Mouse (Mus musculus) embryonic fibroblast, embryonic 13.5 days (primary cell): Measurements from ENCODE around the gene Tmem63a.

Experiments used
- CTCF ChIP-seq: IDR thresholded peaks from 2 replicates; pipeline ENCODE4 v1.5.1; 2011; ENCODE audit warnings: mild to moderate bottlenecking, control low read depth, low read length, moderate library complexity, borderline replicate concordance; ENCODE audit not compliant: insufficient read depth
- POLR2A ChIP-seq: IDR thresholded peaks from 2 replicates; pipeline ENCODE4 v1.6.1; 2011; ENCODE audit warnings: low read depth, mild to moderate bottlenecking, control low read depth, low read length, moderate library complexity

DNA sequence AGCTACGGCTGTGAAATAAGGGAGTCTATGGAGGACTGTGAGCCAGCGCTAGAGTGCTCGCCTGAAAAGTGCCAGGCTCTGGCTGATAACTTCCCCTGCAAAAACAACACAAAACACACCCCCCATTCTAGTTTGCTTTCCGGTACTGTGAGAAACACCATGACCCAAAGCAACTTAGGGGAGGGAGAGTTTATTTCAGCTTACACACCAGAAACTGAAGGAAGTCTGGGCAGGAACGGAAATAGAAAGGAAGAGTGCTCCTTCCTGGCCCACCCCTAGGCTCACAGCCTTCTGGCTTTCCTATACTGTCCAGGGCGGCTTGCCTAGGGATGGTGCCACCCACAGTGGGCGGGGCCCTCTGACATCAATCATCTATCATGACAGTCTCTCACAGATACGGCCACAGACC, 14.8 kb downstream of the Tmem63a start:
- TF ChIP-seq CTCF = no peak
- TF ChIP-seq POLR2A = no peak
